Mouse (Mus musculus) midbrain, embryonic 10.5 days (tissue): ENCODE measurements around the gene Tmem184b. TPM values are rescaled to one million over a fixed set of nuclear protein-coding genes. Genes with fewer than 3 reads are reported as not detected.

Experiments used
- DNase-seq: peaks from one replicate; pipeline ENCODE4 v3.0.0-alpha.2; 2017; ENCODE audit warnings: low spot score
- H3K27ac ChIP-seq: fragments of 300-500 bp; sonication (generic); replicated peaks from 2 replicates; pipeline ENCODE4 v1.5.1; 2016; ENCODE audit warnings: mild to moderate bottlenecking
- H3K27me3 ChIP-seq: fragments of 300-500 bp; sonication (generic); 2 replicates; pipeline ENCODE4 v1.6.1; 2016; ENCODE audit warnings: low read depth, mild to moderate bottlenecking; ENCODE audit not compliant: poor library complexity, severe bottlenecking
- H3K36me3 ChIP-seq: fragments of 300-500 bp; sonication (generic); 2 replicates; pipeline ENCODE4 v1.6.1; 2016; ENCODE audit warnings: mild to moderate bottlenecking, moderate library complexity
- H3K4me1 ChIP-seq: fragments of 300-500 bp; sonication (generic); 2 replicates; pipeline ENCODE4 v1.6.1; 2016
- H3K4me3 ChIP-seq: fragments of 300-500 bp; sonication (generic); 2 replicates; pipeline ENCODE4 v1.5.1; 2016; ENCODE audit warnings: mild to moderate bottlenecking, moderate library complexity
- H3K9me3 ChIP-seq: fragments of 300-500 bp; sonication (generic); replicated peaks from 2 replicates; pipeline ENCODE4 v1.6.1; 2016; ENCODE audit warnings: mild to moderate bottlenecking
- WGBS: fragments of 180-500 bp; shearing (Covaris S2); methylation state at CpG from one replicate; pipeline ENCODE4 v1.1.7; 2016; 5-methylcytosine and 5-hydroxymethylcytosine counted together
- polyA plus RNA-seq: library from polyadenylated mRNA; unstranded; fragments of >200 nt; fragmentation: Nextera tagmentation; extraction: Ambion mirVana; gene quantifications from 2 replicates; pipeline ENCODE4 v1.2.1, GENCODE M21; 2016

Gene Tmem184b
- polyA plus RNA-seq, 1 experiment from 2014 or later: 56.3 TPM

DNA sequence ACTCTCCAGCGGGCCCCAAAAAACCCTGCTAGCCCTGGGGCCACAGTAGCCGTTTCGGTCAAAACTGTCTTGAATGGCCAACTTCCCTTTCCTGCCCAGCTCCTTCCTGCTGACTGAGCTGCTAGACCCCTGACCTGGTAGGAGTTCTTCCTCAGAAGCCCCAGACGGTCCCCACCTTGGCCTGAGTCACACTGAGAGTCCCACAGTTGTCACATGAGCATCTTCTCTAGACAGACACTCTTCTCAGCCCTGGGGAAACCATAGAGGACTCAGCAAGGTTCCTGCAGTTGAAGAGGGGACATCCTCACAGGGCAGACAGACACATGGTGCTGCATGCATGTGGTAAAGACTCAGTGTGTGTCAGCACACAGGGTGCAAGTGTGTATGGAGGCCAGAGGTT, 48.8 kb downstream of the Tmem184b start:
- peaks cover 2% of the 10 kb centered on the region; the same call in 1 of the 2 replicates for H3K36me3 ChIP-seq
- whole genome bisulfite sequencing: 82% methylated on average over 4 of the region's 4 CpGs
- no peak overlapping the region for H3K4me3 ChIP-seq
- DNase-seq: no peak
- H3K4me1 ChIP-seq: peaks cover 40% of the 10 kb centered on the region
- no peak overlapping the region for H3K27ac ChIP-seq
- peaks cover 47% of the 10 kb centered on the region for H3K27me3 ChIP-seq
- no peaks in the 10 kb centered on the region for H3K9me3 ChIP-seq

- H3K9me3 ChIP-seq: no peaks in the 10 kb centered on the region
- H3K27ac ChIP-seq: no peak overlapping the region
- no peak for DNase-seq
- no peaks in the 10 kb centered on the region for H3K36me3 ChIP-seq
- peaks cover 55% of the 10 kb centered on the region for H3K27me3 ChIP-seq
- H3K4me1 ChIP-seq: peaks cover 45% of the 10 kb centered on the region
- 84% methylated on average over 5 of the region's 5 CpGs for WGBS
- H3K4me3 ChIP-seq: no peak overlapping the region
These were observed 49.6 kb downstream of the Tmem184b start for GRCm38 (mm10) chr15:79353690-79354305.

GRCm38 (mm10) chr15:79352479-79352878, 50.9 kb downstream of the Tmem184b start:
- Histone ChIP-seq H3K27ac (no peak overlapping the region), H3K36me3 (no peaks in the 10 kb centered on the region), H3K4me1 (peaks cover 46% of the 10 kb centered on the region), H3K27me3 (peaks cover 51% of the 10 kb centered on the region), H3K9me3 (no peaks in the 10 kb centered on the region), H3K4me3 (no peak overlapping the region)
- WGBS: 85% methylated on average over 6 of the region's 6 CpGs
- no peak for DNase-seq

GRCm38 (mm10) chr15:79351331-79351767, 52.0 kb downstream of the Tmem184b start:
- 28% methylated on average over 15 of the region's 15 CpGs for WGBS
- DNase-seq: no peak
- peaks cover 43% of the 10 kb centered on the region for H3K4me1 ChIP-seq
- peak overlapping the region; percentile 9; the same call in 1 of the 2 replicates for H3K4me3 ChIP-seq
- peak overlapping the region; percentile 55; the same call in 1 of the 2 replicates for H3K27ac ChIP-seq
- H3K27me3 ChIP-seq: peaks cover 48% of the 10 kb centered on the region
- H3K36me3 ChIP-seq: no peaks in the 10 kb centered on the region
- no peaks in the 10 kb centered on the region for H3K9me3 ChIP-seq

DNA sequence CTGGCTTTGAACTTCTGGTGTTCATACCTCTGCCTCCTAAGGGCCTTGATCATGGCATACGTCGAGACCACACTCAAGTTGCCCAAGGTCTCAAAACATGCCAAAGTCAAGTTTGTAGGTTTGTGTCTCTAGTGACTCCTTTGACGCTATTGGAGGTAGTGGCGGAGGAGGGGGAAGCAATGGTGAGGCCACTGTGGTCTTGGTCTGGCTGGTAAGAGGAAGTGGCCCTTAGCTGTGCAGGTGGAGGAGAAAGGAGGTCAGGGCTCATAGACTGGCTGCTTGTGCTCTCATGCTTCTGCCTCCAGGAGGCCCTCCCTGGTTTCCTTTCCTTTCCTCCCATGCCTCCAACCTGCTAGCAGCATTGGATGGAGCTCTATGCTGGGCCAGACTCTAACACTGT, 52.5 kb downstream of the Tmem184b start:
- peaks cover 45% of the 10 kb centered on the region for H3K4me1 ChIP-seq
- no peaks in the 10 kb centered on the region for H3K36me3 ChIP-seq
- H3K27me3 ChIP-seq: peaks cover 48% of the 10 kb centered on the region
- H3K27ac ChIP-seq: peak overlapping the region; percentile 55; the same call in 1 of the 2 replicates
- WGBS: 94% methylated on average over 4 of the region's 4 CpGs
- peak overlapping the region; percentile 9; the same call in 1 of the 2 replicates for H3K4me3 ChIP-seq
- no peak for DNase-seq
- no peaks in the 10 kb centered on the region for H3K9me3 ChIP-seq

DNA sequence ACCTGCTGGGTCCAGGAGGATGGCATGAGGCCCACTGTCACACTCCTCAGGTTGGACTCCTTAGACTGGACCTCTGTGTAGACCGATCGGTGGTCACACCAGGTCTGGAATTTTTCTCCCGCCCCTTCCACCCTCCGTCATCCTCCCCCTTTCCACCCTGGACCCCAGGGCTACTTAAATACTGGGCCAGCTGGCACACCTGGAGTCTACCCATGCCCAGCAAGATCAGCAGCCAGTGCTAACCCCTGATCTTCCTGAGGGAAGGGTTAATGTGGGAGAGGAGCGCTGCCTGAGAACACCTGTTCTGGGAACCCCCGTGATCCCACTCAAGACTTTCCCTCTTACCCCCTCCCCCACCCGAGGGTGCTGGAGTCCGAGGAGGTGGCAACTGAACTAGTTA, 54.7 kb downstream of the Tmem184b start:
- H3K27me3 ChIP-seq: peaks cover 46% of the 10 kb centered on the region
- DNase-seq: no peak
- WGBS: 79% methylated on average over 8 of the region's 8 CpGs

DNA sequence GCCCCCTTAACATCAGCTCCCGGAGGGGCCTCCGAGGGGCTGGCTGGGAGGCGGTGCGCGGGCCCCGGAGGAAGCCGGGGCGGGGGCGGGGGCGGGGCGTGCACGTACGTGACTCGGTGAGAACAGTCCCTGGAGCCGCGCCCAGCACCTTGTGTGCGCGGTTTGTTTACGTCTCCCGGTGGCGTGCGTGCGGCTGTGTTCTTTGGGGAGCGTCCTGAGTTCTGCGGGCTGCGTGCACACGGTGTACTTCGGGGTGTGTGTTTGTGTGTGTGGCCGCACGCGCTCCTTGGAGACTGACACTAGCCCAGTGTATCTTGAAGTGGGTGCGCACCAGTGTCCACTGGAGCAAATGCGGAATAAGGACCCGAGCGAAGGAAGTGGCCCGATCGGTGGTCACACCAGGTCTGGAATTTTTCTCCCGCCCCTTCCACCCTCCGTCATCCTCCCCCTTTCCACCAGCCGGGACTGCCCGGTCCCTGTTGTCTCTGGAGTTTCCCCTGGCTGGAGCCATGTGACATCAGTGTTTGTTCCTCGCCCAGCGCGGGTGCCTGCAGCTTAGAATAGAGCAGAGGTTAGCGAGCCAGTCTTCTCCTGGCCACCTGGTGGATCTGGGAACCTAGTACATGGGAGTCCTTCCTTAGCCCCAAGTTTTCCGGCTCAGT, 55.4 kb downstream of the Tmem184b start:
- no peaks in the 10 kb centered on the region for H3K36me3 ChIP-seq
- under 1% methylated on average over 46 of the region's 46 CpGs for WGBS
- peak; percentile 47 for DNase-seq
- H3K27me3 ChIP-seq: peaks cover 46% of the 10 kb centered on the region
- H3K9me3 ChIP-seq: no peaks in the 10 kb centered on the region
- peak overlapping the region; percentile 89 for H3K27ac ChIP-seq
- peaks cover 45% of the 10 kb centered on the region for H3K4me1 ChIP-seq
- peak overlapping the region; percentile 86 for H3K4me3 ChIP-seq

More for the DNA sequence above, 54.7 kb downstream of the Tmem184b start:
- Histone ChIP-seq H3K4me3 (peak overlapping the region; percentile 86), H3K4me1 (peaks cover 45% of the 10 kb centered on the region), H3K9me3 (no peaks in the 10 kb centered on the region), H3K27ac (peak overlapping the region; percentile 89; the same call in 1 of the 2 replicates), H3K36me3 (no peaks in the 10 kb centered on the region)

DNA sequence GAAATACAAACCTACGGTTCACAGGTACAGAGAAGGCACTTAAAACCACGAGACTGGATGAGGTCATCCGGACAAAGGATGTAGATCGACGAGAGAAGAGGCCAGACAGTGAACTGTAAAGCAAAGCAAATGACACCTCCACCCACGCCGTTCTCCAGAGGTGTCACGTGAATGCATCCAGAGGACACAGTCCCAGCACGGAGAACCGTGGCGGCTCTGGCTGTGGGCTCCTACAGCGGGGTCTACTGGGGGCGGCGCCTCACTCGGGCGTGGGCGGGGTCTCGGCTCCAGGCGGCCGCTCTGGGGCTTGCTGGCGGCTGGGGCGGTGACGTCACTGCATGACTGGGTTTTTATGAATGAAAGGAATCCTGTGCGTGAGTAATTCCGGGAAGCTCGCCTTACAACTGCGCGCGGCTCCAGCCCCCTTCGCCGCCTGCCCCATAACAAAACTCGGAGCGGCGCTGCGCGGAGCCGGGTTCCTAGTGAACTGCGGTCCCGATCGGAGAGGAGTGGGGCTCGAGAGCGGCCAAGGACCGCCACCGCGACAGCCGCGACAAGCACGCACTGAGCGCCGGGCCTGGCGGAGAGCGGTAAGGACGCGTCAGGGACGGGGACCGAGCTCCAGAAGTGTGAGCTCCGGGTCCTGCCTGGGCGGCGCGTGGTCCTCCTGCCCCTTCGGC, 56.1 kb downstream of the Tmem184b start:
- under 1% methylated on average over 61 of the region's 61 CpGs for WGBS
- peaks cover 46% of the 10 kb centered on the region for H3K27me3 ChIP-seq

DNA sequence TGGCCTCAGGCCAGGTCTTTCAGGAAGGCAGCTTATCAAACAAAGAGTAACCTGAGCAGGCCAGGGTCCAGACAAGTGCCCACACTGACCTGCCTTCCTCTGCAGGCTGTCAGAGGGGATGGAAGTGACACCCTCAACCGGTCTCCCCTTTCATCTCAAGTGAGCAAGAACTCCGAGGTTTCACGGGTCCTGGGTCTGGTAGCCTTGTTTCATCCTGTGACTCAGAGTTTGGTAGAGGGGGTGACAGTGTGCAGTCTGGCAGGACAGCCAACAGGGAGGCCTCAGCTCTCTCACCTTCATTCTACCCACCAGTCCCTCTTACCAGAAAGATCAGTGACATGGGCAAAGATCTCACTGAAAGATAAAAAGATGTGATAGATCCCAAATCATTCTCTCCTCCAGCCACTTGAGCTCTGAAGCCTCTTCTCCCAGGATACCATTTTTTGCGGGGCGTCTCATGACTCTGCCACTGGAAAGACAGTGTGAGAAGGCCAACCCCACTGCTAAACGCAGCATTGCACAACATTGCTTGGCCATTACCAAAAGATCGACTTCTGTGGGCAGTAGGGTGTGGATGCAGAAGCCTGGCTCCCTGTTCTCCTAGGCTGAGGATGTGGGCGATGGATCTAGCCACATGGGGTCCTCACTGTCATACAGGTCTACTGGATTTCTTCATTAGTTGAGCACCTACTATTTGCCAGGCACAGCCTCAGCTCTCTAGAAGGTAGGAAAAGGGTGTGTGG, 57.1 kb downstream of the Tmem184b start, which contains the start of gene Maff:
Gene Maff (plus strand): TSS at position 571 of the 743 bp plus-strand sequence.
- DNase-seq: no peak
- peak within 1 kb of the TSS; percentile 89 for H3K27ac ChIP-seq
- H3K9me3 ChIP-seq: no peaks in the 10 kb centered on the region
- H3K27me3 ChIP-seq: peaks cover 43% of the 10 kb centered on the region
- peaks cover 32% of the 10 kb centered on the region for H3K4me1 ChIP-seq
- WGBS: 52% methylated on average over 8 of the region's 8 CpGs
- H3K4me3 ChIP-seq: peak within 1 kb of the TSS; percentile 86
- H3K36me3 ChIP-seq: no peaks in the 10 kb centered on the region

More for the DNA sequence above, 56.1 kb downstream of the Tmem184b start:
- H3K27ac ChIP-seq: peak overlapping the region; percentile 89
- H3K36me3 ChIP-seq: no peaks in the 10 kb centered on the region
- no peaks in the 10 kb centered on the region for H3K9me3 ChIP-seq
- peaks cover 43% of the 10 kb centered on the region for H3K4me1 ChIP-seq
- peak overlapping the region; percentile 86 for H3K4me3 ChIP-seq
- peak; percentile 94 for DNase-seq

DNA sequence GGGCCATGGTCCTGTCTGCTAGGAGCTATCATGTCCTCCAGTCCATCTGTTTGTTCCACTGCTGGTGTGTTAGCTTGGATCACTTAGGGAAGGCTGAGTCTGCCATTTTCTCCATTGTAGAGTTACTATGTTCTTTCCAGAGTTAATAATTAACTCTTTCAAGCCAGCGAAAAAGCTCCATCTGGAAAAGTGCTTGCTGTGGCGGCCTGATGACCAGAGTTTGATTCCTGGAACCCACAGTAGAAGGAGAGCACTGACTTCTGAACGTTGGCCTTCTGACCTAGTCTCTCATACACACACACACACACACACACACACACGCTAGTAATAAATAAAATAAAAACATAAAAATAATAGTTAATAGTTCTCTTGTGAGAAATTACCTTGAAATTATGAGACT, 58.7 kb downstream of the Tmem184b start:
- 80% methylated on average over 4 of the region's 4 CpGs for WGBS
- H3K27ac ChIP-seq: no peak overlapping the region
- peaks cover 29% of the 10 kb centered on the region for H3K4me1 ChIP-seq
- DNase-seq: no peak
- no peaks in the 10 kb centered on the region for H3K36me3 ChIP-seq
- no peaks in the 10 kb centered on the region for H3K9me3 ChIP-seq
- peaks cover 31% of the 10 kb centered on the region for H3K27me3 ChIP-seq
- H3K4me3 ChIP-seq: no peak overlapping the region

DNA sequence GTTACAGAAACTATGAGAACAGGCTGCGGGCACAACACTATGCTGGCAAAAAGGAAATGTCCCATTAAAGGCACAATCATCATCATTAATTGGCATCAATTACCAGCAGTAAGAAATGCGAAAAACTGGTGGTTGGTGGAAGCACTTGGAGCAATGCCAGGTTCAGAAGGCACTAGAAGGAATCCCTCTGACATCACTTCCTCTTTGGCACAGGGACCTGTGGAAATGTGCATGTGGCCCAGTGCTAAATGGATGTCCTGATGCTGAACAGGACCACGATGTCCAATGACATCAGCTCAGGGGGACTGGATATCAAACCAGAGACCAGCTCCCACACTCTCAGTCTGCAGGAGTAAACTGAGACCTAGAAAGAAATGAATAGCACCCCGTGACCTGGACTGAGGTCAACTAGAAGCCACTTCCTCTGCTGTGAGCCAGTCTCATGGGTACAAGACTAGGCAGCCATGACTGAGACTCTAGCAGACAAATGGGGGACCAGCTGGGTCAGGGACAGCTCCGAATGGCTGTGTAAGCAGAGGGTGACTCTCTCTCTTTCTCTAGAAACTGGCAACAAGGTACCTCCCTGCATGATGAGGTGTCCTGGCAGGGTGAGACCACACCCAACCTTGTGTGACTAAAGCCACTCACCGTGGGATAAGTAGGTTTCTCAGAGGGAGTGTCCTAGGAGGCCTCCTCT, 60.6 kb downstream of the Tmem184b start:
- Histone ChIP-seq H3K4me1 (peaks cover 13% of the 10 kb centered on the region), H3K9me3 (no peaks in the 10 kb centered on the region), H3K27me3 (peaks cover 16% of the 10 kb centered on the region), H3K4me3 (no peak overlapping the region), H3K36me3 (no peaks in the 10 kb centered on the region), H3K27ac (no peak overlapping the region)
- DNase-seq: no peak
- WGBS: 81% methylated on average over 6 of the region's 6 CpGs

GRCm38 (mm10) chr15:79338978-79339377, 64.4 kb downstream of the Tmem184b start:
- 78% methylated on average over 5 of the region's 5 CpGs for WGBS
- no peak overlapping the region for H3K27ac ChIP-seq
- no peak overlapping the region for H3K4me3 ChIP-seq
- H3K9me3 ChIP-seq: no peaks in the 10 kb centered on the region
- peaks cover 13% of the 10 kb centered on the region for H3K4me1 ChIP-seq
- H3K27me3 ChIP-seq: no peaks in the 10 kb centered on the region
- DNase-seq: no peak
- no peaks in the 10 kb centered on the region for H3K36me3 ChIP-seq
